Mouse (Mus musculus) inflammation-experienced regulatory T-cells (primary cell): Measurements from ENCODE around the gene Olfr427. TPM values are rescaled to one million over a fixed set of nuclear protein-coding genes. Genes with fewer than 3 reads are reported as not detected.

Experiments used
- polyA plus RNA-seq, 2 experiments: library from polyadenylated mRNA; unstranded; fragments of 100-300 nt; shearing (Covaris generic); gene quantifications; one replicate each; pipeline ENCODE4 v1.2.1; 2017

Olfr427 gene
- under 1 TPM in 1 of 2 experiments, not detected in 1; 0.40 TPM for polyA plus RNA-seq

GRCm38 (mm10) chr1:174096591-174096990, at the start of gene Olfr427:
Gene Olfr427, plus strand, starts transcription at chr1:174096891.

GRCm38 (mm10) chr1:174048893-174049292, 47.8 kb upstream of the Olfr427 start, which contains the start of gene Olfr432:
Gene Olfr432, plus strand, starts transcription at chr1:174049205.

GRCm38 (mm10) chr1:174066305-174066704, 30.4 kb upstream of the Olfr427 start, which contains the start of gene Olfr430:
Gene Olfr430, plus strand, starts transcription at chr1:174066605.

GRCm38 (mm10) chr1:174084031-174084430, 12.7 kb upstream of the Olfr427 start, which contains the start of gene Olfr429:
Gene Olfr429, plus strand, starts transcription at chr1:174084331.

GRCm38 (mm10) chr1:174121062-174121461, 24.4 kb downstream of the Olfr427 start, which contains the start of gene Olfr231:
Gene Olfr231, minus strand, starts transcription at chr1:174121162.

GRCm38 (mm10) chr1:174131217-174131616, 34.5 kb downstream of the Olfr427 start, which contains the start of gene Olfr424:
Gene Olfr424, plus strand, starts transcription at chr1:174131517.

Other genes starting within 250 kb of the Olfr427 start
- gene Ifi211, start 183.8 kb upstream of the Olfr427 start, polyA plus RNA-seq = 1 to 10 TPM; 1.2 to 4.0 TPM
- gene Mndal, start 154.4 kb upstream of the Olfr427 start, polyA plus RNA-seq = 100 to 1,000 TPM; 354 to 399 TPM
- 100 to 1,000 TPM; 293 to 314 TPM for gene Ifi203, start 154.2 kb upstream of the Olfr427 start, polyA plus RNA-seq
- not detected for gene Ifi202b, start 114.1 kb upstream of the Olfr427 start, polyA plus RNA-seq
- gene Ifi205, start 65.1 kb upstream of the Olfr427 start, polyA plus RNA-seq = under 1 TPM in 1 of 2 experiments, not detected in 1; 0.11 TPM
- under 1 TPM; 0.13 to 0.55 TPM for gene Olfr433, start 56.2 kb upstream of the Olfr427 start, polyA plus RNA-seq
- gene Olfr432, start 47.7 kb upstream of the Olfr427 start, polyA plus RNA-seq = under 1 TPM in 1 of 2 experiments, not detected in 1; 0.40 TPM
- gene Olfr430, start 30.3 kb upstream of the Olfr427 start, polyA plus RNA-seq = not detected
- not detected for gene Olfr429, start 12.6 kb upstream of the Olfr427 start, polyA plus RNA-seq
- not detected for gene Olfr231, start 24.3 kb downstream of the Olfr427 start, polyA plus RNA-seq
- under 1 TPM; 0.12 to 0.50 TPM for gene Olfr424, start 34.6 kb downstream of the Olfr427 start, polyA plus RNA-seq
- not detected for gene Olfr420, start 58.7 kb downstream of the Olfr427 start, polyA plus RNA-seq
- under 1 TPM; 0.07 to 0.23 TPM for gene Spta1, start 75.9 kb downstream of the Olfr427 start, polyA plus RNA-seq
- gene Olfr419, start 155.2 kb downstream of the Olfr427 start, polyA plus RNA-seq = not detected
- under 1 TPM in 1 of 2 experiments, not detected in 1; 0.20 TPM for gene Mptx1, start 233.6 kb downstream of the Olfr427 start, polyA plus RNA-seq